Comparison of ENCODE assay signal across 8 mouse cellular contexts in genomic region chr1:132292318-132293129, GRCm38 (mm10). TPM values are rescaled to one million over a fixed set of nuclear protein-coding genes. Genes with fewer than 3 reads are reported as not detected.
A peak's percentile ranks its signal among the peaks of the same experiment; 100 is the strongest.
DNase-seq lines count a peak whose midpoint lies in the region; ATAC-seq and TF ChIP-seq lines count a peak whose summit lies in the region.

No protein-coding gene starts in this region.

- H3K9ac ChIP-seq in heart, postnatal 0 days (replicated peaks; ENCODE audit: low read depth, low read length): no peak overlapping the region
- H3K9ac ChIP-seq in lung, embryonic 14.5 days: no peak overlapping the region

- no peak overlapping the region for H3K4me2 ChIP-seq in heart, postnatal 0 days (ENCODE audit: low read depth, low read length)
- H3K4me2 ChIP-seq in lung, embryonic 14.5 days: peak overlapping the region; percentile 23; the same call in 1 of the 2 replicates

- H3K4me3 ChIP-seq in kidney, adult 2 months (ENCODE audit: insufficient read depth, low read depth, low read length): no peak overlapping the region
- no peak overlapping the region for H3K4me3 ChIP-seq in heart, postnatal 0 days (ENCODE audit: low read depth, low read length)
- H3K4me3 ChIP-seq in lung, embryonic 14.5 days (ENCODE audit: low read depth, low read length): no peak overlapping the region

- no peak for TF ChIP-seq EP300 in heart, postnatal 0 days (IDR thresholded peaks at IDR 0.05; ENCODE audit: low read depth)

- DNase-seq in kidney, adult 2 months: peak; percentile 49
- no peak for DNase-seq in kidney, adult 8-10 months
- DNase-seq in adipocyte (ENCODE audit: low spot score): peak; percentile 58
- DNase-seq in heart, postnatal 0 days (ENCODE audit: low spot score): peak; percentile 22
- DNase-seq in lung, embryonic 14.5 days: peak; percentile 72
- no peak for DNase-seq in left cerebral cortex, adult 18-20 months (ENCODE audit: low spot score in 2 of 2)
- DNase-seq in frontal cortex, postnatal 25 days (ENCODE audit: low spot score in 2 of 2): no peak

- peak overlapping the region; percentile 36; the same call in 1 of the 2 replicates for H3K27ac ChIP-seq in kidney, adult 2 months (ENCODE audit: insufficient read depth, low read depth, low read length)
- H3K27ac ChIP-seq in heart, postnatal 0 days (ENCODE audit: low read depth): 0 out of 2 replicates have a peak overlapping the region, but pooled peaks have one; percentile 28
- H3K27ac ChIP-seq in lung, embryonic 14.5 days (ENCODE audit: low read depth): peak overlapping the region; percentile 87

- H3K9me3 ChIP-seq in heart, postnatal 0 days (replicated peaks; ENCODE audit: control insufficient read depth, low read length): no peaks in the 10 kb centered on the region
- H3K9me3 ChIP-seq in lung, embryonic 14.5 days (ENCODE audit: low read depth, low read length): no peaks in the 10 kb centered on the region

- TF ChIP-seq POLR2A in kidney, adult 2 months (IDR thresholded peaks at IDR 0.05; ENCODE audit: low read depth, low read length): no peak

- H3K4me1 ChIP-seq in kidney, adult 2 months (ENCODE audit: control insufficient read depth, insufficient read depth, low read length): peaks cover 22% of the 10 kb centered on the region
- peaks cover 2% of the 10 kb centered on the region for H3K4me1 ChIP-seq in heart, postnatal 0 days (ENCODE audit: control insufficient read depth, insufficient read depth)
- H3K4me1 ChIP-seq in lung, embryonic 14.5 days (ENCODE audit: insufficient read depth): peaks cover 21% of the 10 kb centered on the region

- ATAC-seq in heart, postnatal 0 days (ENCODE audit: insufficient read depth, low read depth): peak; percentile 28; the same call in 1 of the 2 replicates
- peak; percentile 33 for ATAC-seq in lung, embryonic 14.5 days (ENCODE audit: insufficient read depth)
- no peak for ATAC-seq in inflammation-experienced regulatory T-cells, adult 6 months

- TF ChIP-seq CTCF in kidney, adult 2 months (conservative IDR thresholded peaks at IDR 0.05; ENCODE audit: insufficient read depth, insufficient read length, low read depth, low read length): peak; percentile 42; the same call in 1 of the 2 replicates
- TF ChIP-seq CTCF in heart, postnatal 0 days (IDR thresholded peaks at IDR 0.05; ENCODE audit: low read depth): peak; percentile 28; the same call in 1 of the 2 replicates
- peak; percentile 47 for TF ChIP-seq CTCF in lung, embryonic 14.5 days (IDR thresholded peaks at IDR 0.05; ENCODE audit: low read depth)

- H3K36me3 ChIP-seq in kidney, adult 2 months (ENCODE audit: control insufficient read depth, insufficient read depth, low read length): no peaks in the 10 kb centered on the region
- no peaks in the 10 kb centered on the region for H3K36me3 ChIP-seq in heart, postnatal 0 days (replicated peaks; ENCODE audit: control insufficient read depth, insufficient read depth, low read length)
- H3K36me3 ChIP-seq in lung, embryonic 14.5 days (ENCODE audit: insufficient read depth): no peaks in the 10 kb centered on the region

- H3K27me3 ChIP-seq in kidney, adult 2 months (replicated peaks; ENCODE audit: control insufficient read depth, insufficient read depth, low read length): no peaks in the 10 kb centered on the region
- peaks cover 11% of the 10 kb centered on the region; the same call in 1 of the 2 replicates for H3K27me3 ChIP-seq in heart, postnatal 0 days (ENCODE audit: control insufficient read depth, insufficient read depth, low read length)
- 0 out of 2 replicates have a peak, but pooled peaks cover under 1% of the 10 kb centered on the region for H3K27me3 ChIP-seq in lung, embryonic 14.5 days (ENCODE audit: insufficient read depth, low read length)

- 40% methylated on average over 21 of the region's 21 CpGs for WGBS in kidney, adult 2 months
- WGBS in heart, postnatal 0 days: 50% methylated on average over 21 of the region's 21 CpGs
- 25% methylated on average over 21 of the region's 21 CpGs for WGBS in lung, embryonic 14.5 days

RNA-seq across cellular contexts. Expression of gene Klhdc8a, which starts 5.9 kb away (rescaled TPM):
- polyA plus RNA-seq in kidney, adult 2 months (2012; rRNA removed): 15.7 and 17.7 TPM in 2 replicates
- 0.12 and 2.3 TPM in 2 replicates for total RNA-seq in heart, postnatal 0 days (2014; rRNA removed; ENCODE audit: low replicate concordance)
- 0.68 and 0.95 TPM in 2 replicates for polyA plus RNA-seq in heart, postnatal 0 days (2015; fragmentation: Nextera tagmentation; extraction: Ambion mirVana)
- 0.46 and 0.54 TPM in 2 replicates for polyA plus RNA-seq in lung, embryonic 14.5 days (2014; fragmentation: Nextera tagmentation; extraction: Ambion mirVana)
- polyA plus RNA-seq in inflammation-experienced regulatory T-cells, adult 6 months (2017; shearing (Covaris generic)): not detected
- 10 to 100 TPM; 11.7 to 14.5 TPM for total RNA-seq in left cerebral cortex, adult 18-20 months (2021)

RNA-seq across cellular contexts. Expression of gene Nuak2, which starts 23.4 kb away (rescaled TPM):
- polyA plus RNA-seq in kidney, adult 2 months (2012; rRNA removed): 56.1 and 73.7 TPM in 2 replicates
- total RNA-seq in heart, postnatal 0 days (2014; rRNA removed; ENCODE audit: low replicate concordance): 0.76 and 2.6 TPM in 2 replicates
- polyA plus RNA-seq in heart, postnatal 0 days (2015; fragmentation: Nextera tagmentation; extraction: Ambion mirVana): 2.0 and 2.2 TPM in 2 replicates
- 13.5 and 15.4 TPM in 2 replicates for polyA plus RNA-seq in lung, embryonic 14.5 days (2014; fragmentation: Nextera tagmentation; extraction: Ambion mirVana)
- 1 to 10 TPM; 2.2 to 3.0 (median 2.6) TPM for polyA plus RNA-seq in inflammation-experienced regulatory T-cells, adult 6 months (2017; shearing (Covaris generic))
- 1 to 10 TPM; 1.3 TPM for total RNA-seq in left cerebral cortex, adult 18-20 months (2021)

Comparison
In these comparisons a context has a peak if more than half of its experiments do, and no peak if none do; other contexts are left out.
1. DNase-seq: peak in kidney, adult 2 months (single experiment), adipocyte (single experiment), heart, postnatal 0 days (single experiment) and lung, embryonic 14.5 days (single experiment); none in kidney, adult 8-10 months (0 of 2), left cerebral cortex, adult 18-20 months (0 of 2) and frontal cortex, postnatal 25 days (0 of 2).
2. H3K27ac ChIP-seq: peak in every context shown above with its lines; median percentile 87 in lung, embryonic 14.5 days; 36 in kidney, adult 2 months; 28 in heart, postnatal 0 days.
3. Peak in every context shown above with its lines, with median percentiles within 50 percentile points of each other: CTCF ChIP-seq.